9 mouse cellular contexts compared by ENCODE assay signal in the genomic region with DNA sequence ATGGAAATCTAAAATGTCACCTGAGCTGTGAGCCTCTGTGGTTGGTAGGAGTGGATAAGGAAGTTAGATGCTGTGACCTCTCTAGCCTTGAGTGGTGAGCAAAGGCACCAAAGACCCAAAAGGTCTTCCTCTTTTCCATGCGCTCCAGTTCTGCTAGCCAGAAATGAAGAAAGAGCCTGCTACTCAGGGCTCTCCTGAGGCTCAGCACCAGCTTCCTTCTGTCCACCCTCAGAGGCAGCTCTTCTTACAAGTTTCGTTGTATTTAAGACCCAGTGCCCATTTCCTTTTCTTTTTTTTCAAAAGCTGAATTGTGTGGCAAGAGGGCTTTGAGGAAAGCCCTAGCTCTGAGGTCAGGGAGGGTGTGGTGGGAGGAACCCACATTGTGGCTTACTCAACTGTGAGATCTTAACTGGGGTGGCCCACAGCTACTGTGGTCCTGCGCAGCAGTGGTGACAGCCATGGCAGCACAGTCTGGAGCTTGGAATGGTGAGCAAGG. TPM values are rescaled to one million over a fixed set of nuclear protein-coding genes. Genes with fewer than 3 reads are reported as not detected.
DNase-seq lines count a peak whose midpoint lies in the region; ATAC-seq and TF ChIP-seq lines count a peak whose summit lies in the region.
"Had no signal": no experiment of that assay in that cellular context is flagged by ENCODE, and none has a peak within 500 bp of the region (broad histone marks: within the 10 kb centered on the region; RNA-seq: fewer than 3 reads in every experiment).

No protein-coding gene starts in this region.

- ATAC-seq in lung, embryonic 14.5 days (ENCODE audit: insufficient read depth), result 0 out of 2 replicates have a peak, but pooled peaks have one; percentile 14
- peak; percentile 70 for ATAC-seq in liver, embryonic 13.5 days (ENCODE audit: low read depth)
- no peak for ATAC-seq in forebrain, embryonic 14.5 days
- ATAC-seq in kidney, embryonic 14.5 days (ENCODE audit: low FRiP score, low TSS enrichment), result no peak

- no peak overlapping the region for H3K9ac ChIP-seq in lung, embryonic 14.5 days
- H3K9ac ChIP-seq in liver, embryonic 13.5 days, result no peak overlapping the region
- no peak overlapping the region for H3K9ac ChIP-seq in forebrain, embryonic 14.5 days (ENCODE audit: low read length)
- no peak overlapping the region for H3K9ac ChIP-seq in kidney, embryonic 14.5 days (ENCODE audit: low read depth, low read length)

- no peaks in the 10 kb centered on the region for H3K36me3 ChIP-seq in lung, embryonic 14.5 days (ENCODE audit: insufficient read depth)
- no peaks in the 10 kb centered on the region for H3K36me3 ChIP-seq in liver, embryonic 13.5 days
- H3K36me3 ChIP-seq in forebrain, embryonic 14.5 days (ENCODE audit: control insufficient read depth, insufficient read depth, low read length), result no peaks in the 10 kb centered on the region
- no peaks in the 10 kb centered on the region for H3K36me3 ChIP-seq in kidney, embryonic 14.5 days (ENCODE audit: control insufficient read depth, insufficient read depth, low read length)
- H3K36me3 ChIP-seq: G1E; hindbrain, embryonic 10.5 days had no signal

- no peaks in the 10 kb centered on the region for H3K4me1 ChIP-seq in lung, embryonic 14.5 days (ENCODE audit: insufficient read depth)
- H3K4me1 ChIP-seq in bone marrow, adult 2 months (ENCODE audit: control insufficient read depth, insufficient read depth, low read length), result peaks cover 2% of the 10 kb centered on the region; the same call in 1 of the 2 replicates
- H3K4me1 ChIP-seq in liver, embryonic 13.5 days (replicated peaks), result peaks cover 10% of the 10 kb centered on the region
- no peaks in the 10 kb centered on the region for H3K4me1 ChIP-seq in forebrain, embryonic 14.5 days (ENCODE audit: control insufficient read depth, insufficient read depth, low read length)
- no peaks in the 10 kb centered on the region for H3K4me1 ChIP-seq in kidney, embryonic 14.5 days (ENCODE audit: control insufficient read depth, insufficient read depth, low read length)

- H3K9me3 ChIP-seq in lung, embryonic 14.5 days (ENCODE audit: low read depth, low read length), result no peaks in the 10 kb centered on the region
- no peaks in the 10 kb centered on the region for H3K9me3 ChIP-seq in liver, embryonic 13.5 days (replicated peaks)
- H3K9me3 ChIP-seq in forebrain, embryonic 14.5 days (replicated peaks; ENCODE audit: control insufficient read depth, low read length), result no peaks in the 10 kb centered on the region
- H3K9me3 ChIP-seq in kidney, embryonic 14.5 days (ENCODE audit: control insufficient read depth, low read length), result no peaks in the 10 kb centered on the region
- H3K9me3 ChIP-seq: G1E; hindbrain, embryonic 10.5 days had no signal

- 0 out of 2 replicates have a peak, but pooled peaks have one; percentile 23 for TF ChIP-seq POLR2A in bone marrow, adult 2 months (IDR thresholded peaks at IDR 0.05; ENCODE audit: borderline replicate concordance, control insufficient read depth, low read depth, low read length)

- DNase-seq in lung, embryonic 14.5 days, result no peak
- DNase-seq in lung, postnatal 25 days (ENCODE audit: low spot score), result no peak
- peak; percentile 3 for DNase-seq in liver, embryonic 13.5 days
- DNase-seq in natural killer cell, adult 2 months (ENCODE audit: low spot score in 2 of 2), result peak; percentile 18 to 45
- no peak for DNase-seq in forebrain, embryonic 14.5 days (ENCODE audit: low spot score)

- no peaks in the 10 kb centered on the region for H3K27me3 ChIP-seq in lung, embryonic 14.5 days (ENCODE audit: insufficient read depth, low read length)
- H3K27me3 ChIP-seq in liver, embryonic 13.5 days, result 0 out of 2 replicates have a peak, but pooled peaks cover 3% of the 10 kb centered on the region
- H3K27me3 ChIP-seq in forebrain, embryonic 14.5 days (replicated peaks; ENCODE audit: control insufficient read depth, insufficient read depth, low read length), result no peaks in the 10 kb centered on the region
- H3K27me3 ChIP-seq in kidney, embryonic 14.5 days (ENCODE audit: control insufficient read depth, insufficient read depth, low read length), result no peaks in the 10 kb centered on the region

- H3K4me3 ChIP-seq in lung, embryonic 14.5 days (ENCODE audit: low read depth, low read length), result no peak overlapping the region
- peak overlapping the region; percentile 65 for H3K4me3 ChIP-seq in bone marrow, adult 2 months (replicated peaks; ENCODE audit: control insufficient read depth, low read depth, low read length)
- H3K4me3 ChIP-seq in liver, embryonic 13.5 days (replicated peaks), result no peak overlapping the region
- H3K4me3 ChIP-seq in forebrain, embryonic 14.5 days (ENCODE audit: low read depth, low read length), result no peak overlapping the region
- H3K4me3 ChIP-seq in kidney, embryonic 14.5 days (ENCODE audit: low read length), result no peak overlapping the region
- H3K4me3 ChIP-seq: hindbrain, embryonic 10.5 days had no signal

- WGBS in lung, embryonic 14.5 days, result 81% methylated on average over 3 of the region's 3 CpGs
- WGBS in bone marrow, adult 2 months, result 23% methylated on average over 3 of the region's 3 CpGs
- WGBS in liver, embryonic 13.5 days (ENCODE audit: insufficient replicate concordance), result 48% methylated on average over 3 of the region's 3 CpGs
- 73% methylated on average over 3 of the region's 3 CpGs for WGBS in forebrain, embryonic 14.5 days
- 86% methylated on average over 3 of the region's 3 CpGs for WGBS in kidney, embryonic 14.5 days

- TF ChIP-seq CTCF in lung, embryonic 14.5 days (IDR thresholded peaks at IDR 0.05; ENCODE audit: low read depth), result no peak
- no peak for TF ChIP-seq CTCF in bone marrow, adult 2 months (IDR thresholded peaks at IDR 0.05; ENCODE audit: control insufficient read depth, insufficient read depth, low read length)

- H3K4me2 ChIP-seq in lung, embryonic 14.5 days, result no peak overlapping the region
- H3K4me2 ChIP-seq in liver, embryonic 13.5 days, result no peak overlapping the region
- no peak overlapping the region for H3K4me2 ChIP-seq in forebrain, embryonic 14.5 days (ENCODE audit: low read length)
- no peak overlapping the region for H3K4me2 ChIP-seq in kidney, embryonic 14.5 days (replicated peaks; ENCODE audit: low read depth, low read length)

- no peak overlapping the region for H3K27ac ChIP-seq in lung, embryonic 14.5 days (ENCODE audit: low read depth)
- peak overlapping the region; percentile 83 for H3K27ac ChIP-seq in bone marrow, adult 2 months (ENCODE audit: control insufficient read depth, insufficient read depth, low read depth, low read length, poor library complexity)
- no peak overlapping the region for H3K27ac ChIP-seq in liver, embryonic 13.5 days
- no peak overlapping the region for H3K27ac ChIP-seq in forebrain, embryonic 14.5 days (ENCODE audit: low read depth, low read length)
- H3K27ac ChIP-seq in kidney, embryonic 14.5 days (ENCODE audit: low read depth, low read length), result no peak overlapping the region
- H3K27ac ChIP-seq: hindbrain, embryonic 10.5 days had no signal

RNA-seq across cellular contexts. Expression of a gene that starts 34.2 kb away (rescaled TPM):
- 1.1 and 1.2 TPM in 2 replicates for polyA plus RNA-seq in lung, embryonic 14.5 days (2014; fragmentation: Nextera tagmentation; extraction: Ambion mirVana)
- polyA plus RNA-seq in bone marrow, adult 2 months (2011; ENCODE audit: insufficient read depth, insufficient read length, low replicate concordance, missing spikeins), result 2.3 and 4.2 TPM in 2 replicates
- 0.15 and 0.25 TPM in 2 replicates for polyA plus RNA-seq in liver, embryonic 13.5 days (2015; fragmentation: Nextera tagmentation; extraction: Ambion mirVana)
- 9.6 and 11.0 TPM in 2 replicates for polyA plus RNA-seq in forebrain, embryonic 14.5 days (2014; fragmentation: Nextera tagmentation; extraction: Ambion mirVana)
- polyA plus RNA-seq in kidney, embryonic 14.5 days (2014; fragmentation: Nextera tagmentation; extraction: Ambion mirVana), result 2.0 and 2.6 TPM in 2 replicates
- polyA plus RNA-seq: G1E had no signal

Comparison
In these comparisons a context has a peak if more than half of its experiments do, and no peak if none do; other contexts are left out.
1. ATAC-seq: peak in lung, embryonic 14.5 days (single experiment) and liver, embryonic 13.5 days (single experiment); none in forebrain, embryonic 14.5 days (single experiment) and kidney, embryonic 14.5 days (single experiment).
2. DNase-seq: peak in liver, embryonic 13.5 days (single experiment) and natural killer cell, adult 2 months (2 of 2); none in lung, embryonic 14.5 days (single experiment), lung, postnatal 25 days (single experiment) and forebrain, embryonic 14.5 days (single experiment).